Mouse (Mus musculus) myocyte (in vitro differentiated cells): ENCODE measurements around the gene 9930022D16Rik.

Experiments
- E2F4 ChIP-seq: IDR thresholded peaks from one replicate; pipeline ENCODE4 v1.6.1; 2011; ENCODE audit warnings: mild to moderate bottlenecking, control low read depth, moderate library complexity; ENCODE audit not compliant: insufficient read depth
- MYOG ChIP-seq, 3 experiments: IDR thresholded peaks; one replicate each; pipeline ENCODE4 v1.6.1; 2011; ENCODE audit warnings: control low read depth in 2 of 3, low read depth in 2 of 3, mild to moderate bottlenecking in 2 of 3; ENCODE audit not compliant: insufficient read length in 2 of 3, control insufficient read depth in 1 of 3, insufficient read depth in 1 of 3
- POLR2A ChIP-seq: IDR thresholded peaks from one replicate; pipeline ENCODE4 v1.6.1; 2011; ENCODE audit warnings: low read depth, mild to moderate bottlenecking, control low read depth, moderate library complexity; ENCODE audit not compliant: insufficient read length
- REST ChIP-seq: IDR thresholded peaks from one replicate; pipeline ENCODE4 v1.6.1; 2011; ENCODE audit warnings: mild to moderate bottlenecking, control low read depth, moderate library complexity; ENCODE audit not compliant: insufficient read depth, insufficient read length

DNA sequence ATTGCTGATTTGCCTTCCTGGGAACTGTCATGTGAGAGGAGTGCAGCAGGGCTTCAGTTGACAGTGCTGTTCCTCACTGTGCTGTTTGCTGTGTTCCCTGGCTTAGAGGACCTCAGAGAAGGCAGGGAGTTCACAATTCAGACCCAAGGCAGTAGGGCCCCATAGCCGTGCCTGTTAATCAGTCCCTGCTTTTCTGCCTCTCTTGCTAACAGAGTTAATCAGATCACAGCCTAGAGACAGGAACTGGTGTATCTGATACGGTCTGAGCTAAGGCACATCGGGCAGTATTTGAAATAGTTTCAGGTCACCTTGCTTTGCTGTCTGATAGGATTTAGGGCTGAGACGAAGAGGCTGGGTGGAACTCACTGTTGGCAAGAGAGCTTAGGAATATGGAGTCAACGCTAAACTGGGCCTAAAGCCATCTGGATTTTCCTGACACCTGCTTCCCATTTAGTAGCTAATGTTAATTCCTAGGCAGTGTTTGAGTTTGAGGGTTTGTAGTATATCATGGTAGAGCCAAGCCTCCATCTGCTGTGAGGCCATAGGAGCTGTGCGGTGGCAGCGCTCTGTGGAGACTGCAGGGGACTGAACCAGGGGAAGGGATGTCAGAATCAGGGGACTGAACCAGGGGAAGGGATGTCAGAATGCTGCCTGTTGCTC, 37.1 kb upstream of the 9930022D16Rik start:
- TF ChIP-seq REST (no peak), POLR2A (no peak), E2F4 (no peak), MYOG (IDR thresholded peaks at IDR 0.05; ENCODE audit: control insufficient read depth in 1 of 3, insufficient read depth in 1 of 3, insufficient read length in 2 of 3, low read depth in 2 of 3) (no peak)
